Mouse (Mus musculus): ENCODE results near the gene Lin28a.

- TF ChIP-seq POLR2A (IDR thresholded peaks at IDR 0.05; ENCODE audit: insufficient read length, low read depth) (no peak), E2F4 (IDR thresholded peaks at IDR 0.05; ENCODE audit: insufficient read depth) (no peak), TCF12 (IDR thresholded peaks at IDR 0.05; ENCODE audit: insufficient read depth, poor library complexity, severe bottlenecking) (no peak), USF1 (IDR thresholded peaks at IDR 0.05; ENCODE audit: low read depth) (no peak), POLR2AphosphoS2 (IDR thresholded peaks at IDR 0.05; ENCODE audit: insufficient read length, low read depth) (no peak), MYOD1 (IDR thresholded peaks at IDR 0.05; ENCODE audit: control insufficient read depth in 1 of 3, insufficient read length in 2 of 3, low read depth in 2 of 3) (no peak), REST (IDR thresholded peaks at IDR 0.05; ENCODE audit: insufficient read depth, insufficient read length) (no peak), MAX (IDR thresholded peaks at IDR 0.05; ENCODE audit: low read depth) (no peak), CEBPB (IDR thresholded peaks at IDR 0.05; ENCODE audit: insufficient read depth, poor library complexity, severe bottlenecking) (no peak)
Observed at GRCm38 (mm10) chr4:134058166-134058715, 39.6 kb upstream of the Lin28a start.

Data from myocyte (in vitro differentiated cells).